Mouse (Mus musculus): ENCODE measurements around the gene Gm37240. TPM values are rescaled to one million over a fixed set of nuclear protein-coding genes. Genes with fewer than 3 reads are reported as not detected.

Gm37240 gene
- polyA plus RNA-seq, 2 experiments from 2014 or later, result 2.9 to 4.3 TPM

- peak; percentile 40 for ATAC-seq
Measured at GRCm38 (mm10) chr3:84808906-84809305, 1078.4 kb downstream of the Gm37240 start.

GRCm38 (mm10) chr3:84807826-84808225 is 1079.5 kb downstream of the Gm37240 start:
- ATAC-seq, result no peak

GRCm38 (mm10) chr3:84806206-84806605 is 1081.1 kb downstream of the Gm37240 start:
- no peak for ATAC-seq

- ATAC-seq, result no peak
Measured at GRCm38 (mm10) chr3:84804036-84804435, 1083.3 kb downstream of the Gm37240 start.

- ATAC-seq, result no peak
Measured at GRCm38 (mm10) chr3:84787914-84788313, 1099.4 kb downstream of the Gm37240 start.

- no peak for ATAC-seq
Measured at GRCm38 (mm10) chr3:84776084-84776483, 1111.2 kb downstream of the Gm37240 start.

- no peak for ATAC-seq
Measured at GRCm38 (mm10) chr3:84775577-84775976, 1111.7 kb downstream of the Gm37240 start.

GRCm38 (mm10) chr3:84775067-84775423 is 1112.3 kb downstream of the Gm37240 start:
- ATAC-seq, result no peak

- ATAC-seq, result no peak
Measured at GRCm38 (mm10) chr3:84774246-84775066, 1112.9 kb downstream of the Gm37240 start.

GRCm38 (mm10) chr3:84771980-84772379 is 1115.3 kb downstream of the Gm37240 start:
- peak; percentile 62 for ATAC-seq

- ATAC-seq, result peak; percentile 53
Measured at GRCm38 (mm10) chr3:84770518-84770917, 1116.8 kb downstream of the Gm37240 start.

- no peak for ATAC-seq
Measured at GRCm38 (mm10) chr3:84769411-84769810, 1117.9 kb downstream of the Gm37240 start.

- ATAC-seq, result peak; percentile 33
Measured at GRCm38 (mm10) chr3:84768940-84769339, 1118.4 kb downstream of the Gm37240 start.

GRCm38 (mm10) chr3:84753816-84754215 is 1133.5 kb downstream of the Gm37240 start:
- no peak for ATAC-seq

GRCm38 (mm10) chr3:84749222-84749621 is 1138.1 kb downstream of the Gm37240 start:
- peak; percentile 93 for ATAC-seq

- ATAC-seq, result no peak
Measured at GRCm38 (mm10) chr3:84748139-84748538, 1139.2 kb downstream of the Gm37240 start.

GRCm38 (mm10) chr3:84745537-84746189 is 1141.7 kb downstream of the Gm37240 start:
- no peak for ATAC-seq

GRCm38 (mm10) chr3:84744707-84745106 is 1142.6 kb downstream of the Gm37240 start:
- ATAC-seq, result no peak

- ATAC-seq, result no peak
Measured at GRCm38 (mm10) chr3:84740050-84740596, 1147.2 kb downstream of the Gm37240 start.

GRCm38 (mm10) chr3:84737137-84737536 is 1150.2 kb downstream of the Gm37240 start:
- ATAC-seq, result no peak

GRCm38 (mm10) chr3:84735716-84736115 is 1151.6 kb downstream of the Gm37240 start:
- no peak for ATAC-seq

GRCm38 (mm10) chr3:84732516-84732915 is 1154.8 kb downstream of the Gm37240 start:
- ATAC-seq, result no peak

GRCm38 (mm10) chr3:84732016-84732502 is 1155.3 kb downstream of the Gm37240 start:
- ATAC-seq, result peak; percentile 46

Measured in activated CD4-positive, CD25-positive, alpha-beta regulatory T cell, adult 4 months (primary cell).